ENCODE assay signal across 27 mouse cellular contexts in the genomic region with DNA sequence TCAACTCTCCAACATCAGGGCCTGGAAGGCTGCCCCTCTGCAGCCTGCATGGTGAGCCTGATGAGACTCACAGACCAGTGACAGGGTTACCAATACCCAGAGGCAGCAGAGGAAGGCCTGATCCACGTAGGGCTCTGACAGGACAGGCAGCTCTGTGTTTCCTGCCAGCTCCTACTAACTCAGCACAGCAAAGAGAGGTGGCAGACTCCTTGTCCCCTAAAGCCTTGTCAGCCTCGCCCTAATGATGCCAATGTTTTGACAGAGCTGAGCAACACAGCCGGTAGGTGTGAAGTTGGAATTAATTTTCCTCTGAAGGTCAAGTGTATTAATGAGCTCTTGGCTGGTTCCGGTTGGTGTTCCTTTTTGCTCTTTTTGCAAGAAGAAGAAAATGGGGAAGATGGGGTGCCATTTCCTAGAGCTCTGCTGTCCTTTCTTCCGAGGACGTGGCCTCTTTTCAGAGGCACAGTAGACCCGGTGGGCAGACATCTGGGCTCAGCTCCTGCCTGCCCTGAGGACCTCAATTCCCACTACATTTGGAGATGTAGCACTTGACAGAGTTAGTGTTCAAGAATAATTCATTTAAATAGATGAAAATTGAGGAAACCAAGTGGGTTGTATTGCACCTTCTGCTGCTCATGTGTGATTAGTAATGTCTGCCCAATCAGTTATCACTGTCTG.
"Had no signal": no experiment of that assay in that cellular context is flagged by ENCODE, and none has a peak within 500 bp of the region (broad histone marks: within the 10 kb centered on the region; RNA-seq: fewer than 3 reads in every experiment).

No protein-coding gene starts in this region.

- H3K9ac ChIP-seq: heart, embryonic 13.5 days; heart, embryonic 15.5 days; hindbrain, embryonic 13.5 days; hindbrain, embryonic 15.5 days; kidney, embryonic 15.5 days; limb, embryonic 13.5 days; limb, embryonic 15.5 days; liver, embryonic 12.5 days; liver, embryonic 14.5 days had no signal

- DNase-seq: gastrocnemius, postnatal 14 days; gastrocnemius, postnatal 36 days; heart, adult 11 months; heart, adult 2 months; heart, postnatal 14 days; heart, postnatal 36 days; kidney, adult 11 months; kidney, adult 2 months; kidney, adult 9 months; kidney, postnatal 14 days; kidney, postnatal 36 days; layer of hippocampus, adult 9-11 months; layer of hippocampus, postnatal 36 days; left cerebral cortex, postnatal 4 days had no signal

- H3K9me3 ChIP-seq: heart, embryonic 13.5 days; heart, embryonic 15.5 days; hindbrain, embryonic 13.5 days; hindbrain, embryonic 15.5 days; kidney, embryonic 15.5 days; limb, embryonic 15.5 days; liver, embryonic 12.5 days had no signal

- H3K4me3 ChIP-seq: heart, adult 2 months; heart, embryonic 13.5 days; heart, embryonic 15.5 days; hindbrain, embryonic 13.5 days; hindbrain, embryonic 15.5 days; kidney, embryonic 15.5 days; limb, embryonic 13.5 days; limb, embryonic 15.5 days; liver, embryonic 12.5 days had no signal

- H3K27ac ChIP-seq: heart, adult 2 months; heart, embryonic 13.5 days; heart, embryonic 15.5 days; hindbrain, embryonic 13.5 days; hindbrain, embryonic 15.5 days; hindbrain, postnatal 0 days; kidney, embryonic 15.5 days; kidney, postnatal 0 days; limb, embryonic 13.5 days; limb, embryonic 15.5 days; liver, embryonic 12.5 days; liver, embryonic 14.5 days had no signal

- H3K27me3 ChIP-seq: heart, embryonic 15.5 days; hindbrain, embryonic 13.5 days; hindbrain, embryonic 15.5 days; kidney, embryonic 15.5 days; liver, embryonic 12.5 days had no signal

- ATAC-seq: hindbrain, postnatal 0 days; intestine, embryonic 16.5 days; liver, embryonic 12.5 days had no signal

- H3K4me2 ChIP-seq: heart, embryonic 11.5 days; heart, embryonic 13.5 days; heart, embryonic 15.5 days; hindbrain, embryonic 13.5 days; hindbrain, embryonic 15.5 days; kidney, embryonic 15.5 days; limb, embryonic 13.5 days; limb, embryonic 15.5 days; liver, embryonic 12.5 days had no signal

- H3K4me1 ChIP-seq: heart, embryonic 13.5 days; heart, embryonic 15.5 days; hindbrain, embryonic 13.5 days; hindbrain, embryonic 15.5 days; liver, embryonic 12.5 days had no signal

- H3K36me3 ChIP-seq: heart, embryonic 13.5 days; heart, embryonic 15.5 days; hindbrain, embryonic 13.5 days; hindbrain, embryonic 15.5 days; kidney, embryonic 15.5 days; limb, embryonic 13.5 days; limb, embryonic 15.5 days; liver, embryonic 12.5 days had no signal
